Mouse (Mus musculus) fat pad, adult 2 months (tissue): ENCODE results near the gene Olfr55.
"Not testable (repeated sequence)": the region's sequence is repeated elsewhere in the genome, so short reads cannot be mapped to it uniquely, and the experiment has no call there.

Source experiments
- DNase-seq: peaks from one replicate; pipeline ENCODE4 v3.0.0-alpha.2; 2011; ENCODE audit warnings: low read depth, low spot score; ENCODE audit errors: extremely low read depth

Gene Olfr55

DNA sequence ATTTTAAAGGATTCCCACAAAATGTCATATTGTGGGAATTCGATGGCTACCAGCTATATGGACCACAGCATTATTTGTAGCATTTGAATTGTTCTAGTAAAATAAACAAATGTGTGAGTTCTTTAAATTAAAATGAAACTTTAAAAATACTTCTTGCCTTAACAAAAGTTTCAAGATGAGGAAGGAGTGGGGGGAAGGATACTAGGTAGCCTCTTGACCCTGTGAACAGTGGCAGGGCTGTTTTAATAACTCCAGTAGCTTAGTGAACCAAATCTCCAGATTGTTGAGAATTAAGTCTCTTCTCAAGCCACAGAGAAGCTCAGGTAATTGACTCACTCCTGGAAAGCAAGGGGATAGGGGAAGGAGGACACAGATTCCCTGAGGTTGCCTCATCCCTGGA lies at the start of gene Olfr55:
Olfr55 (plus strand) TSS at position 301 of the 400 bp plus-strand sequence.
- DNase-seq, result not testable (repeated sequence)

- no peak for DNase-seq
Observed at GRCm38 (mm10) chr17:33124546-33124945, 43.7 kb upstream of the Olfr55 start.

- DNase-seq, result no peak
Observed at GRCm38 (mm10) chr17:33126257-33126656, 42.0 kb upstream of the Olfr55 start.

DNA sequence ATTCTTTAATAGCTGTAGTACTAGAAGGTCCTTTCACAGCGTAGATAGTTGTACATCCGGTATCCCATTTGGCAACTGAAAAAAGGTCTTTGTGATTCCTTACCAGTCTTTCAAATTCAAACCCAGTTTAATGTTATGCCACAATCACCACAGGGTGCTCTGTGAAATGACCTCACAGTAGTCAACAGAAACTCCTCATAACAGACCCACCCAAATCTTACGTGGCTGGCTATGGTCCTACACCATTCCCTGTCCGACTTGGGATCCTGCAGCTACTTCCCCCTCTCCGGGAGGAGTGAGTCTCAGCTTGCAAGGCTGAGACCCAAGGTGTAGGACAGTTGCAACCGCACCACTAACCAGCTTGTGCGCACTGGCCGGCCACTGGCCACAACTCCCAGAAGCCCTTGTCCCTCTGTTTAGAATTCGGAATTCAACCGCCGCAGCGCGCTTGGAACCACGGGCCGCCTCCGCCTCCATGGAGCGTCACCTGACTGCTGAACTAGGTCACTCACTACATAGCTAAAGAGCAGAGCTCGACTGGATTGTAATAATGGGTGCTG lies 28.9 kb upstream of the Olfr55 start, which contains the start of gene Morc2b:
Morc2b (minus strand) TSS at position 423 of the 560 bp plus-strand sequence.
- no peak for DNase-seq

GRCm38 (mm10) chr17:33191002-33191401 lies 22.8 kb downstream of the Olfr55 start, which contains the start of gene Olfr239:
Gene Olfr239, plus strand, starts transcription at chr17:33191302.
- DNase-seq, result not testable (repeated sequence)

DNA sequence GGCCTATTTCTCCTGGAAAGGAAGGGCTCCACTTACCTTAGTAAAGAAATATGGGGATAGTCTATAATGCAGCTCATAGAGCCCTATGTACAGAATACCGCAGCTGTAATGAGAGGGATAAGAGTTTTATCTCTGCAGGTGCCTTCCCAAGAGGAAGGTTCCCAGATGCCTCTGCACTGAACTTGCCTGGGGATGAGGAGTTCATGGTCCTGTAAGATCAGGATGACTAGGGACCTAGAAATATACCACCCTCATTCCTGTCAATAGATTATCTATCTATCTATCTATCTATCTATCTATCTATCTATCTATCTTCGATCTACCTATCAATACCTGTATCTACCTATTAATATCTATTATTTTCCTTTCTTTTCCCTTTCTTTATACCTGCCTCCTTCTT lies 53.3 kb downstream of the Olfr55 start, which contains the start of gene Olfr1564:
Olfr1564 (minus strand) TSS at position 101 of the 400 bp plus-strand sequence.
- DNase-seq, result no peak
